16 mouse cellular contexts compared by ENCODE assay signal in genomic region chr19:47445726-47446125, GRCm38 (mm10). TPM values are rescaled to one million over a fixed set of nuclear protein-coding genes. Genes with fewer than 3 reads are reported as not detected.
A peak's percentile ranks its signal among the peaks of the same experiment; 100 is the strongest.
DNase-seq lines count a peak whose midpoint lies in the region; ATAC-seq and TF ChIP-seq lines count a peak whose summit lies in the region.
"Had no signal": no experiment of that assay in that cellular context is flagged by ENCODE, and none has a peak within 500 bp of the region (broad histone marks: within the 10 kb centered on the region; RNA-seq: fewer than 3 reads in every experiment).

No protein-coding gene starts in this region.

- DNase-seq in heart, adult 9 months (ENCODE audit: low spot score in 2 of 2) = no peak
- DNase-seq in spleen, adult 2 months (ENCODE audit: low read depth in 1 of 2, low spot score in 2 of 2) = no peak
- no peak for DNase-seq in spleen, postnatal 4 days (ENCODE audit: low spot score in 2 of 2)
- DNase-seq in lung, postnatal 0 days (ENCODE audit: low spot score) = peak; percentile 87
- DNase-seq in kidney, adult 9 months = no peak
- DNase-seq in ovary, postnatal 36 days (ENCODE audit: low spot score) = no peak
- DNase-seq: adrenal gland, postnatal 10 days; cerebellum, adult 2 months; right cerebral cortex, postnatal 14 days; thymus, adult 2 months had no signal

- TF ChIP-seq POLR2A in spleen, adult 2 months (IDR thresholded peaks at IDR 0.05; ENCODE audit: low read depth, low read length) = no peak

- no peak overlapping the region for H3K4me3 ChIP-seq in heart, embryonic 13.5 days
- no peak overlapping the region for H3K4me3 ChIP-seq in spleen, adult 2 months (ENCODE audit: extremely low read depth, insufficient read depth, insufficient read length)
- H3K4me3 ChIP-seq in lung, postnatal 0 days (ENCODE audit: low read depth, low read length) = no peak overlapping the region
- H3K4me3 ChIP-seq: layer of hippocampus, adult 2 months; left cerebral cortex, adult 2 months; limb, embryonic 12.5 days had no signal

- peaks cover 100% of the 10 kb centered on the region for H3K4me1 ChIP-seq in heart, embryonic 13.5 days
- H3K4me1 ChIP-seq in spleen, adult 2 months (ENCODE audit: control insufficient read depth, insufficient read depth, insufficient read length) = peaks cover 69% of the 10 kb centered on the region
- peaks cover 51% of the 10 kb centered on the region for H3K4me1 ChIP-seq in lung, postnatal 0 days (ENCODE audit: insufficient read depth, low read depth, low read length)

- ATAC-seq in heart, embryonic 13.5 days (ENCODE audit: extremely low read depth, insufficient number of reproducible peaks, low FRiP score, low TSS enrichment) = no peak
- peak; percentile 82 for ATAC-seq in lung, postnatal 0 days
- ATAC-seq: forebrain, embryonic 16.5 days; hindbrain, postnatal 0 days had no signal

- H3K9ac ChIP-seq in heart, embryonic 13.5 days = no peak overlapping the region
- no peak overlapping the region for H3K9ac ChIP-seq in lung, postnatal 0 days (replicated peaks; ENCODE audit: low read depth)
- H3K9ac ChIP-seq: limb, embryonic 12.5 days had no signal

- 68% methylated on average over 6 of the region's 6 CpGs for WGBS in heart, embryonic 13.5 days
- 67% methylated on average over 6 of the region's 6 CpGs for WGBS in spleen, adult 2 months
- WGBS in lung, postnatal 0 days = 44% methylated on average over 6 of the region's 6 CpGs

- TF ChIP-seq CTCF in spleen, adult 2 months (IDR thresholded peaks at IDR 0.05; ENCODE audit: extremely low read depth, insufficient read depth, insufficient read length, insufficient replicate concordance) = no peak
- no peak for TF ChIP-seq CTCF in lung, postnatal 0 days (IDR thresholded peaks at IDR 0.05)

- H3K36me3 ChIP-seq in heart, embryonic 13.5 days = no peaks in the 10 kb centered on the region
- no peaks in the 10 kb centered on the region for H3K36me3 ChIP-seq in spleen, adult 2 months (ENCODE audit: control insufficient read depth, insufficient read depth, low read length)
- no peaks in the 10 kb centered on the region for H3K36me3 ChIP-seq in lung, postnatal 0 days (ENCODE audit: insufficient read depth, low read length)
- H3K36me3 ChIP-seq: limb, embryonic 12.5 days had no signal

- no peaks in the 10 kb centered on the region for H3K9me3 ChIP-seq in heart, embryonic 13.5 days
- H3K9me3 ChIP-seq in lung, postnatal 0 days (ENCODE audit: low read length) = no peaks in the 10 kb centered on the region
- H3K9me3 ChIP-seq: limb, embryonic 12.5 days had no signal

- TF ChIP-seq EP300 in lung, postnatal 0 days (IDR thresholded peaks at IDR 0.05) = no peak

- peak overlapping the region; percentile 91 for H3K27ac ChIP-seq in heart, embryonic 13.5 days (replicated peaks)
- peak overlapping the region; percentile 91 for H3K27ac ChIP-seq in spleen, adult 2 months (ENCODE audit: insufficient read depth, low read length)
- H3K27ac ChIP-seq in lung, postnatal 0 days (ENCODE audit: low read length) = peak overlapping the region; percentile 62
- H3K27ac ChIP-seq: hindbrain, postnatal 0 days; left cerebral cortex, adult 2 months; limb, embryonic 12.5 days had no signal

- no peak overlapping the region for H3K4me2 ChIP-seq in heart, embryonic 13.5 days
- no peak overlapping the region for H3K4me2 ChIP-seq in lung, postnatal 0 days (replicated peaks; ENCODE audit: low read depth, low read length)
- H3K4me2 ChIP-seq: limb, embryonic 12.5 days had no signal

- H3K27me3 ChIP-seq in heart, embryonic 13.5 days (replicated peaks) = no peaks in the 10 kb centered on the region
- H3K27me3 ChIP-seq in spleen, adult 2 months (ENCODE audit: control insufficient read depth, insufficient read depth, low read length) = no peaks in the 10 kb centered on the region
- H3K27me3 ChIP-seq in lung, postnatal 0 days (replicated peaks; ENCODE audit: insufficient read depth, low read length) = no peaks in the 10 kb centered on the region
- H3K27me3 ChIP-seq: limb, embryonic 12.5 days had no signal

RNA-seq across cellular contexts. Expression of gene Sh3pxd2a, which starts 18.5 kb away (rescaled TPM):
- polyA plus RNA-seq in heart, embryonic 13.5 days (2015; fragmentation: Nextera tagmentation; extraction: Ambion mirVana) = 5.4 and 5.7 TPM in 2 replicates
- polyA plus RNA-seq in spleen, adult 2 months (2012; rRNA removed) = 12.1 and 13.1 TPM in 2 replicates
- polyA plus RNA-seq in lung, postnatal 0 days (2015; fragmentation: Nextera tagmentation; extraction: Ambion mirVana) = 5.6 and 6.4 TPM in 2 replicates
